Mouse (Mus musculus) heart, postnatal 10 days (tissue): ENCODE results near the gene Nynrin. TPM values are rescaled to one million over a fixed set of nuclear protein-coding genes. Genes with fewer than 3 reads are reported as not detected.

Experiments used
- DNase-seq, 2 experiments: peaks; one replicate each; pipeline ENCODE4 v3.0.0; 2021
- intact Hi-C: fragments of 180-260 bp; cut with DNase I; formaldehyde crosslinking; loops from one replicate; pipeline ENCODE4 v1.15.1; 2025
- total RNA-seq, 2 experiments: library from RNA; stranded (reverse); gene quantifications; 2 replicates each; pipeline ENCODE4 v1.2.3; 2021

Gene Nynrin
- total RNA-seq, 2 experiments from 2014 or later = 24.1 to 27.6 TPM

GRCm38 (mm10) chr14:55905518-55905917 is 51.7 kb downstream of the Nynrin start:
- intact Hi-C loops = loop anchor here (1.0 kb wide), 1 partner anchor 40 kb away; no protein-coding TSS in a partner anchor

GRCm38 (mm10) chr14:55913406-55913805 is 59.6 kb downstream of the Nynrin start:
- intact Hi-C loops = no loop called here

More at GRCm38 (mm10) chr14:55905518-55905917, 51.7 kb downstream of the Nynrin start:
- DNase-seq = no peak

GRCm38 (mm10) chr14:55918240-55919082 is 64.7 kb downstream of the Nynrin start:
- intact Hi-C loops = loop anchor here (1.0 to 2.0 kb wide), 2 partner anchors 46 to 95 kb away; partner anchors contain the start of gene Nfatc4
- DNase-seq = peak; percentile 86 to 89

More at GRCm38 (mm10) chr14:55913406-55913805, 59.6 kb downstream of the Nynrin start:
- no peak for DNase-seq

- intact Hi-C loops = no loop called here
- peak in 1 of 2 experiments; percentile 9 for DNase-seq
Observed at GRCm38 (mm10) chr14:55922475-55923232, 68.8 kb downstream of the Nynrin start.

Other genes with a start within 250 kb of the Nynrin start
- gene Rec8, start 236.0 kb upstream of the Nynrin start, total RNA-seq = under 1 TPM; 0.53 to 0.67 TPM
- 10 to 100 TPM; 54.7 to 55.0 TPM for gene Ipo4, start 218.1 kb upstream of the Nynrin start, total RNA-seq
- 1 to 10 TPM; 1.1 to 2.1 TPM for gene Gm49378, start 216.1 kb upstream of the Nynrin start, total RNA-seq
- gene Tm9sf1, start 210.2 kb upstream of the Nynrin start, total RNA-seq = 10 to 100 TPM; 56.3 to 61.2 TPM
- under 1 TPM; 0.64 to 0.81 TPM for gene Tssk4, start 203.8 kb upstream of the Nynrin start, total RNA-seq
- 10 to 100 TPM; 55.6 to 72.2 TPM for gene Mdp1, start 193.5 kb upstream of the Nynrin start, total RNA-seq
- 10 to 100 TPM; 16.4 to 18.5 TPM for gene Gmpr2, start 182.1 kb upstream of the Nynrin start, total RNA-seq
- gene Nedd8, start 181.9 kb upstream of the Nynrin start, total RNA-seq = 100 to 1,000 TPM; 291 to 295 TPM
- 10 to 100 TPM; 14.2 to 16.5 TPM for gene Tinf2, start 172.2 kb upstream of the Nynrin start, total RNA-seq
- under 1 TPM; 0.24 to 0.25 TPM for gene Tgm1, start 140.1 kb upstream of the Nynrin start, total RNA-seq
- 10 to 100 TPM; 13.7 to 14.4 TPM for gene Rabggta, start 131.7 kb upstream of the Nynrin start, total RNA-seq
- 10 to 100 TPM; 54.5 to 56.6 TPM for gene Dhrs1, start 108.3 kb upstream of the Nynrin start, total RNA-seq
- gene Nop9, start 108.3 kb upstream of the Nynrin start, total RNA-seq = 10 to 100 TPM; 14.5 to 18.7 TPM
- 1 to 10 TPM; 1.1 to 1.2 TPM for gene Cideb, start 95.6 kb upstream of the Nynrin start, total RNA-seq
- gene Ltb4r2, start 92.6 kb upstream of the Nynrin start, total RNA-seq = under 1 TPM in 1 of 2 experiments, not detected in 1; 0.10 TPM
- gene Ltb4r1, start 88.0 kb upstream of the Nynrin start, total RNA-seq = under 1 TPM; 0.67 to 0.74 TPM
- 10 to 100 TPM; 21.1 to 21.9 TPM for gene Adcy4, start 69.9 kb upstream of the Nynrin start, total RNA-seq
- gene Ripk3, start 65.1 kb upstream of the Nynrin start, total RNA-seq = 1 to 10 TPM; 6.6 to 9.7 TPM
- gene Nfatc4, start 30.9 kb upstream of the Nynrin start, total RNA-seq = 10 to 100 TPM; 11.1 to 12.1 TPM
- gene Cbln3, start 30.4 kb downstream of the Nynrin start, total RNA-seq = under 1 TPM; 0.22 to 0.38 TPM
- gene Khnyn, start 30.9 kb downstream of the Nynrin start, total RNA-seq = 10 to 100 TPM; 12.5 to 13.1 TPM
- gene Sdr39u1, start 46.3 kb downstream of the Nynrin start, total RNA-seq = 10 to 100 TPM; 73.2 to 79.9 TPM
- gene Cma1, start 90.7 kb downstream of the Nynrin start, total RNA-seq = 1 to 10 TPM; 5.2 to 6.8 TPM
- under 1 TPM in 1 of 2 experiments, not detected in 1; 0.53 TPM for gene Cma2, start 97.0 kb downstream of the Nynrin start, total RNA-seq
- gene Mcpt1, start 164.0 kb downstream of the Nynrin start, total RNA-seq = not detected
- gene Mcpt9, start 176.5 kb downstream of the Nynrin start, total RNA-seq = not detected
- gene Mcpt2, start 188.0 kb downstream of the Nynrin start, total RNA-seq = under 1 TPM; 0.50 to 0.67 TPM
- 1 to 10 TPM; 4.2 to 4.3 TPM for gene Mcpt4, start 208.3 kb downstream of the Nynrin start, total RNA-seq
- gene Mcpt8, start 231.3 kb downstream of the Nynrin start, total RNA-seq = not detected
- gene Ctsg, start 248.6 kb downstream of the Nynrin start, total RNA-seq = not detected